Mouse (Mus musculus): ENCODE results near the gene Krtap6-2.

Krtap6-2 gene

DNA sequence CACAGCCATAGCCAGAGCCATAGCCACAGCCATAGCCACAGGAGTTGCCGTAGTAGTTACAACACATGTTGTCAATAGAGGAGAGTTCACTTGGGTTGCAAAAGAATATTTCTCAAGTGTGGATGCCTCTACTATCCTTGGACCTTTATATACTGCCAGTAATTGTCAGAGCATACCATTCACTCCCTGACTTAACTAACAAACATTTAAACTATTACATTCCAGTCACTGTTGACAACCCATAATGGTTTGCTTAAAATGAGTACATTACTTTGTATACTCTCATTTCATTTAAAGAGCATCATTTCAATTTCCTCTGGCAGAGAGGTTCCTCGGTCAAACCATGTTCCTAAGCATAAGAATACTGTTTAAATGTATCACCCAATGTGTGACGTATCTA is at the start of gene Krtap6-2:
Gene Krtap6-2, minus strand, starts transcription at position 101 of the 400 bp plus-strand sequence.
- DNase-seq (ENCODE audit: low spot score): no peak

DNA sequence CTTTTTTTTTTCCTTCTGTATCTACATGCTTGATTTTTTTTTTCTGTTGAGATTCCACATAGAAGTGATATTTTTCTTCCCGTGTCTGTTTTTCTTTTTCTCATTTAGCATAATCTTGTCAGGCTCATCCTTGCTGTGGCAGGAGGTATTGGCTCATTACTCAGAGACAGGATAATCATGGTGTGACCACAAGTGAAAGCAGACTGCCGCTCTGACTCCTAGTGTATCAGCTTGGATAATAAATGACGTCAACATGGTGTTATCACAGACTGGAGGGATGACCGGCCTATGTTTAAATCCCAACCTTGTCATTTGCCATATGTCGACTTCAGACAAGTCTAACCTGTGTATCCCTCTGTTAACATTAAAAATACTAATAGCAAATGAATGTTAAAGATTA is 41.3 kb upstream of the Krtap6-2 start:
- DNase-seq (ENCODE audit: low spot score): no peak

DNA sequence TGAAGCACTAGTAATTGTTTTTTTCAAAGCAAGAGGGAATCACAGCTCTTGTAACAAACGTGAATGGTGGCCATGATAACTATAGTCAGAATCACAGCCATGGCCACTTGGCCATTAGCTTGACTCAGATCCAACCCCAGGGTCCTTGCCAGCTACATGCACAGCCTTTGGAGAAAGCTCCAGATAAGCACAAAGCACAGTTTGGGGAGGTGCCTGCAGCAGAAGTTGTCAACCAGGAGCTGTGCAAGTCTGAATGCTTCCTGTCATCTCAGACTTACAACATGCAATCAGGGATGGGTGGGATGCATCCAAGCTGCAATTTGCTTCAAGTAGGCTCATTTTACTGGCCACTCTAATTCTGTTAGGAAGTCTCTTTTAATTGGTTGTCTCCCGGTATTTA is 9.7 kb upstream of the Krtap6-2 start:
- no peak for DNase-seq (ENCODE audit: low spot score)

DNA sequence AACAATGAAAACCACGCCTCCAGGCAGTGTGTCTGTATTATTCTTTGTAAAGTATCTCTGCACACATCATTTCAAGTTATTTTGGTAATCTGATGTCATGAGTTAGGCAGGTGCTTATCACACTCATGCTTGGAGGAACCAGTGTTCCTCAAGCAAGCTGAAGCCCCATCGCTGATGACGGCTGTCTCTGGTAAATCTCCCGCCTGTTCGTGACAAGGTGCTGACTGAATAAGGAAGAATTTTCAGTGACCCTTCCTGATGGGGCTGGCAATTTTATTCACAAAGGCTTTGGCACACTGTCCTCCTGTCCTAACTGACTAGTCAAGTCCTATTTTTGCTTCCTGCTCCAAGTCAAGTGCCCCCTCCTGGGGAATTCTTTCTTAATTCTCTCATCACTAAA is 5.4 kb upstream of the Krtap6-2 start:
- DNase-seq (ENCODE audit: low spot score): no peak

DNA sequence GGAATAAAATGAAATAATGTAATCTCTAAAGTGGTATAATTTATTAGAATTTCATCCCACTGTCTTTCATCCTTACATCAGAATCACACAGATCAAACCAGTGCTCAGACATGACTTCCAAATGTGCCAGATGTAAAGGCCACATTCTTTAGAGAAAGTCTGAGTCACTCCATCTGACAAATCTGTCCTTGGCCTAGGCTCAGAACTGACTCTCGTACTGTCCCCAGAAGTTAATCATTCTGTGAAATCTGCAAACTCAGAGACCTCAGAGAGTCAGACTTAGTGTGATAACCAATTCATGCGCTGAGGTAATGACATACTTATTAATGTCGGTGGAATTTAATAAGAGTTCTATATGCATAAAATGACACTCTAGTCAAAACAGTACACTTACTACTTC is 3.6 kb downstream of the Krtap6-2 start:
- no peak for DNase-seq (ENCODE audit: low spot score)

DNA sequence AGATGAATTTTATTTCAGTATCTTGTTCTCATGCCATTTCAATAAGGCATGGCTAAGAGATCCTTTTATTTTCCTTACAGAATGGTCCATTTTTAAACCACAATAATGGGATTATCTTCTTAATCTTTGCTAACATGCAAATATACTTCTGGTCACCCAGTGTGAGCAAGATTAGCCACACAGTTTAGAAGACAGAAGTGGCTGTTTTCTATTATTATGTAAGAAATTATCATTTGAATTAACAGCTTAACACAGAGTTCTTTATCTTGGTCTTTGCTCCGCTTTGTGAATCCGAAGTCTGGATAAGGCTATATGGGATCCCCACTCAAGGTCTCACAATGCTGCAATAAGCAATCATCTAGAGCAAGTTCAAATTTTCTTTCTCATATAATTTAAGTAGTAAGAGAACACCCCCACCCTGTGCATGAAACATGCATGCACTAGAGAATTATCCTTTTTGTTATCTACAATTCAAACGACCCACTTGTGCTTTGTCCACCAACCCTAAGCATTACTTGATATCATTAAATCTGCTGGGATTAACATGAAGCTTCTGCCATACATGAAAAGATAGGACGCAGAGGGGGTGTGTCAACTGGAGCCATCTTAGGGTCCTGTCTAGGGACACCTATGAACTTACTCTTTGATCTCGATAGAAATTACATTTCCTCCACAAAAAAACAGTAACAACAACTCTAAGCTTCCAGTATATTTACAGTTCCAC is 9.4 kb downstream of the Krtap6-2 start:
- no peak for DNase-seq (ENCODE audit: low spot score)

DNA sequence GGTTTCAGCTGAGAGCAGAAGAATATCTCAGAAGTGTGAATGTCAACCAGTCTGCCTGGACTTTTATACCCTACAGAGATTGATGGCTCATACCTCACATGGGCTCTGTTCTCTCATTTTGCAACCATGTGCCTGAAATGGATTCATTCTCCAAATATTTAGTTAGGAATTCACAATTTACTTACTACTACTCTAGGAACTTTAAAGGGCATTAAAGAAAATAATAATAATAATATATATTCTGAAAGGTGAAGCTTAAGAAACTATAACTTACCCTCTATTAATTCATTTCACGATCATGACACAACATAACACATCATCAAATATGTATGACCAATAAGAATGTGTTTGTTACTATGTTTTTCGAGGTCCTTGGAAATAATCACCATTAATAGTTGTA is 16.1 kb downstream of the Krtap6-2 start, which contains the start of gene Krtap21-1:
Gene Krtap21-1, minus strand, starts transcription at position 101 of the 400 bp plus-strand sequence.
- DNase-seq (ENCODE audit: low spot score): no peak

DNA sequence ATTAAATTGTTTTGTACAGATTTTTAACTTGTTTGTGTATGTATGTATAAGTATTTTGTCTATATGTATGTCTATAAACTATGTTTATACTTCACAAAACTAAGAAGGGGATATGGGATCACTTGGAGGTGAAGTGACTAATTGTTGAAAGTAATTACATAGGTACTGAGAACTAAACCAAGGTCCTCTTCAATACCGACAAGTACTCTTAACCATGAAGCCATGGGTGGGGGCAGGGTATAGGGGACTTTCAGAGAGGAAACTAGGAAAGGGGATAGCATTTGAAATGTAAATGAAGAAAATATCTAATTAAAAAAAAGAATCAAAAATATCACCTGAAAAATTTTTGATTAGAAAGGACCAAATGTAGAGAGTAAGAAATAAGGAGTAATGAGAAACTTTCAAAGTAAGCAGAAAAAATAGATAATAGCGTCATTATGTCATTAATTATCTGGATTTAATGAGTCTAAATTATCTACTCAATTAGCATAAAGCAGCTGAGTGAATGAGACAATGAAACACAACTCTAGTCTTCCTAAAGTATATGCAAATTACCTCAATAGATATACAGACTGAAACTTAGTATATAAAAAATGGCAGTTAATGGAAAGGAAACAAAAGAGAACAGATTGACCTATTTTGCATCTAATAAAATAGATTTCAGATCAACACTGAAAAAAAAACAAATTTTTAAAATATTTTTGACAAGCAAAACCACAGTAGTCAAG is 47.0 kb downstream of the Krtap6-2 start:
- DNase-seq (ENCODE audit: low spot score): no peak

Data from ovary, postnatal 10 days (tissue).